Mouse (Mus musculus) 416B (cell line): Measurements from ENCODE around the gene Trp53i11.

Source experiments
- DNase-seq: peaks from one replicate; pipeline ENCODE4 v3.0.0; 2011; ENCODE audit warnings: low read depth

Trp53i11 gene

DNA sequence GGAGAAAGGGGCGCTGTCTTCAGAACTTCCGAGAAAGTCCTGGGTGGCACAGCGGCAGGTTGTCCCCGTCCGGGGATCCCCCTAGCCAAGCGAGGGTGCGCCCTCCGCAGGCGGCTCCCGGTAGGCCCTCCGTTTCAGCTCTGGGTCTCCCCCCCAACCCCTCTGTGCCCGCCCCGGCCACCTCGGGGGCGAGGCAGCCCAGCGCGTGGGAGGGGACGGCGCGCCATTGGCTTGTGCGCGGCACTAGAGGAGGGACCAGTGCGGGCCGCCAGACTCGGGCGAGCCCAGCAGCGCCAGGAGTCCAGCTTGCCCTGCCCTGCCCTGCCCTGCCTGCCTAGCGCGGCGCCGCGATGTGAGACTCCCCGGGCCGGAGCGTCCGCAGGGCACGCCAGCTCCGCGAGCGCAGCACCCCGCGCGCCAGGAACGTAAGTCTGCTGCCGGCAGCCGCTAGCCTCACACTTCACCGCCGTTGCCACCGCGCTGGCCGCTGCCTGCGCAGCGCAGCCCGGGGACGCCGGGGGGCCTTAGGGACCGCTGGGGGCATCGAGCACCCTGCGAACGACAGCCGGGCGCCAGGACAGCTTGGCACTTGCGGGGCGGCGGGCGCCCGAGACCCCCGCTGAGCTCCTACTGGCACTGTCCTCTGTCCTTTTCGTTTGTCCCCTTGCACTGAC, at the start of gene Trp53i11:
Trp53i11 (plus strand) TSS at position 226 of the 674 bp plus-strand sequence.
- DNase-seq, result no peak

DNA sequence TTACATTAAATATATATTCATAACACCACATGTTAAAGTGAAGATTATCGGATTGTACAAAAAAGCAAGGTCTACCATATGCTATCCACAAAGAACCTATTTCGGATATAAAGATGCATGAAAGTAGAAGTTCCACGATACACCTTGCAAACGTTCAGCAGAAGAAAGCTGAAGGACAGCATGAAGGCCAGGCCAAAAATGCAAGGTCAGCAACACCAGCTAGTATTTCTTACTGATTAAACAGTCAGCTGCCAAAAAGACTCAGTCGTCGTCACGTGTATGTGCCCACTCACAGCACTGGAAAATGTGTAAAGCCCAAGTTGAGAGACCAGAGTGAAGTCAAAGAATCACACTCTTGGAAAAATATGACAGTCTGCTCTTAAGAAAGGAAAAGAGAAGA, 47.9 kb upstream of the Trp53i11 start:
- DNase-seq, result no peak

DNA sequence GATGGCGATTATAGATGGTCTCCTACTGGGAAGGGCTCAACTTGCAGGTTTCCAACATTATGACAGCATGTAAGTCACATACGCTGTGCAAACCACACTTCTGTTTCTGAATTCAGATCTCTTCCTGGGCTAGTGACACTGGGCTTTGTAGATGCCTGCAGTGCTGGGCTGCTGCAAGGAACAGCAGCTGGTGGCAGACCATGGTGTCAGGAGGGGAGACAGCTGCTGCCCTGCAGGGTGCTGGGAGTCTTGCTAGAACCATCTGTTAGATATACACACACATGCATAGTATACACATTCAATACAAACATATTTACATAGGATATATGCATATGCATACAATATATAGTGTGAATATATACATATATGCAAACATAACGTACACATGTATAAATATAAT, 46.0 kb upstream of the Trp53i11 start:
- no peak for DNase-seq

DNA sequence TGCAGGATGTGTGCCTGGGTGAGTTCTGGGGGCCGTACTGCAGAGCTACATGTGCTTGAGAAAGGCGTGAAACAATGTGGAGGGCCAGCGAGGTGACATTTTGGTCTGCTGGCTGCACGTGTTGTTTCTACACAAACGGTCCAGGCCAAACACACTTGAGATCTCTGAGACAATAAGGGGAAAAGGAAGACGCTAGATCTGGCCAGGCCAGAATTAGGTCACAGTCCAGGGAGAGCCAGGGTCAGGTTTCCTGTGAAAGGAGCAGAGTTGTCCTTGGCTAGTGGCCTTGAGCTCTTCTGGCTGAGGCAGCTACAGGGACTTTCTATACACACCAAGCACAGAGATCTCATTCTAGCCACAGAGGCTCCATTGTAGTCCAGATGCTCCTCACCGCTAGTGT, 44.7 kb upstream of the Trp53i11 start:
- DNase-seq, result no peak

DNA sequence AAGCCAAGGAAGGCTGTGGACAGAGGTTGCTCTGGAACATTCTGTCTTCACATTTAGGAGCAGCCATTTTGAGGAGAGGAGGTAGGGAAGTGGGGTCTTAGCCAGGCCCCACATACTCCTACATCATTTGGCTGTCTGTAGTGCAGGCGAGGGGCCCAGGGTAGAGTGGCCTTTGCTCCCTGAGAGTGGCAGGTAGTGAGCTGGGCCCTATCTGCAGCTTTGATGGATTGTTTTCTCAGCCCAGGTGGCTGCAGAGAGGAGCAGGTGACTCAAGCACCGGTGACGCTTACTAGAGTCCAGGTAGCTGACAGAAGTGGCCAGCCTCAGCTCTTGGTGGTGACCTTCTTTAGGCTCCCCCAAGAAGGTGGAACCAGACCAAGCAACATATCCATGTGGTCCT, 43.2 kb upstream of the Trp53i11 start:
- no peak for DNase-seq

DNA sequence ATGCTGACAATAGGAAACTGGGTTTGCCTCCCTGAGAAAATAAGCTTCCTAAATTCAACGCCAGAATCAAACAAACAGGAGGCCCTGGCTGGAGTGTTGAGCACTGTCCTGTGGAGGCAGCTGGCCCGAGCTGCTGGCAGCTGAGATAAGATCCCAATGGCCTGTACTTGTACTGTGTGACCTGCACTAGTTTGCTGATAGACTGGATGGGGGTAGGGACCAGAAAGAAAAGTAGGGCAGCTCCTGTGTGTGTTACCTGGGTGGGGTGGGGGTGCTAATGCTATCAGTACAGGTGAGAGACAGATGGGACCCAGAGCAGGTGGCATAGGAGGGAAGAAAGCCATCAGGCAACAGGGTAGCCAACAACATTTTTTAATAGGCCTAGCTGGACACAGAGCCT, 37.3 kb upstream of the Trp53i11 start:
- DNase-seq, result no peak

DNA sequence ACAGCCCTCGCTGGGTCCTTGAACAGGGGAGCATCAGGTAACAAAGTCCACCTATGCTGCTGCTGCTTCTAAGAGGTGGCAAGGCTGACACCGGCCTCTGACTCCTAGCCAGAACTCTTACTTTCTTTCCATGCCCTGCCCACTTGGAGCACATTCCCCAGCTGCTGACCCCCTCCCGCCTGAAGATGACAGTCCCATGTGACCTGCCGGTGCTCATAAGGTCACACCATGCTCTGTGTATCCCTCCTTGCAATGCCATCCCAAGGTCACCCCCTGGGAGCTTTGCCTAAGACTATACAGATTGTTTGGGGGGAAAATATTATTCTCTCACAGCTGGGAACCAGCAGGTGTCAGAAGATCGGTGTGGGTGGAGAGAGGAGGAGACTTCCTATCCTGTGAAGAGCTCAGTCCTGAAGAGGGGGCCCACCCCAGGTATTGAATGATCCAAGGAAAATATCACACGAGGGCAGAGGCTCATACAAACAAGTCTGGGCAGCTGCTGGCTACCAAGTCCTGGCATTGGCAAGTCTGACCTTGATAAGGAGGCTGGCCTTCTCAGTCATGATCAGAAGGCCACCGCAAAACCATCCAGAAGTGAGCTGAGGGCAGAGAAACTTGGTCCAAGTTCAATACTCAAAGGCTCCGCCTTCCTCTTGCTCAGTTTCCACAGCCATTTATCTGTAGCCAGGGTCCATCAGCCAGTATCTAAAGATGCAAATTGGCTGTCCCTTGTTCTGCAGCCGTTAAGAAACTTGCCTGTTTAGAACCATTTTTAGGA, 36.5 kb upstream of the Trp53i11 start:
- DNase-seq, result no peak

DNA sequence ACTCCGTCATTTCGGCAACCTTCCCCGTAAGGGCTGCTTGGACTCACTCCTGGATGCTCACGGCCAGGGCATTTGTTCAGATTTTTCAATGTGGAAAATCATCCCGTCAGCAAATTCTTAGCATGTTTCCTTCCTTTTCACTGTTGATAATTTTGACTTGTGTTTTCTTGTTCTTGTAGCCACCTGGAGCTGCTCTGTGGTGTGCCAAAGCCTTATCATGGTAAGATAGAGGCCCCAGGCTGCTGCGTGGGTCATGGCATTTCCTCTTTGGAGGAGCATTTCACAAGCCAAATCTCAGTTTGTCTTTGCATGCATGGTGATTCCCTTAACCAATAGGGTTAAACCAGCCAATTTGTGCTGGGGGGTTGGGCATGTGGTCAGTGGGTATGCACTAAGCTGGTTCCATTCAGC, 35.2 kb upstream of the Trp53i11 start:
- peak; percentile 55 for DNase-seq

DNA sequence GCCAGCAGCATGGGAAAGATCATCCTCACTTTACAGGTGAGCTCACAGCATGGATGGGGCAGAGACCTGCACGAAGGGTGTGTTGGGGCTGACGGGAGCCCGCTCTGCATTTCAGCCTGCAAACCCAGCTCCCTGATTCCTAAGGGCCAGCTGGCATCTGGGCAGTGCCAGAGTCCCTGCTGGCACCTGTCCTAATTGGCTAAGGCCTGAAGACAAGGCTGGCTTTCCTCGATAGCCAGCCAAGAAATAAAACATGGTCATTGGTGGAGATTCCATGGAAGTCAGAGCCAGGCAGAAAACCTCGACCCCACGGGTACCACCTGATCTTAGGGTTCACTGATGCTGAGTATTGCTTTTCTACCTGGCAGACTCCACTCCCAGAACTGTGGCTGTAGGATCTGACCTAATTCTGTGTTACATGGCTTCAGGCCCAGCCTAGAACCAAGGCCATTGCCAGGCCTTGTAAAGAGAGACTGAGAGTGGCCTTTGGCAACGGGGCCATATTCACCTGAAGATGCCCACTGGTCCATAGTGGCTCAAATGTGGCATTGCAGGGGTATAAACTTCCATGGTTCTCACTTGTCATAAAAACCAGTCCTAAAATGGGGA, 34.4 kb upstream of the Trp53i11 start:
- no peak for DNase-seq

DNA sequence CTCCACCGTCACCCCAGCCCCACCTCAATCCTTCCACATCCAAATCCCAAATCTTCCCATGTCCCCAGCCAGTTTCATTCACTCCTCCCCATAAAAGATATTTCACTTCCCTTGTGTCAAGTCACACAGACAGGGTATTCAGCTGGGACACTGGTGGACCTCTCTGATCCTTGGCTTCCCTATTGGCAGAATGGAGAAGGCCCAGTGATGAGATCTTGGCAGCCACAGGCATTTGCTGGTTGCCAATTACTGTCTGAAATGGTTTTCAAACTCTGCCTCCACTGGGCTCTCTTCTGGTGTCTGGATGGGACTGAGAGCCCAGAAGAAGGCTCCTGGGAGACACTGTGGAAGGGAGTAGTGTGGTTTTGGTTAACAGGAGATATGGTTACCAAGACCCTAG, 33.5 kb upstream of the Trp53i11 start:
- DNase-seq, result no peak

DNA sequence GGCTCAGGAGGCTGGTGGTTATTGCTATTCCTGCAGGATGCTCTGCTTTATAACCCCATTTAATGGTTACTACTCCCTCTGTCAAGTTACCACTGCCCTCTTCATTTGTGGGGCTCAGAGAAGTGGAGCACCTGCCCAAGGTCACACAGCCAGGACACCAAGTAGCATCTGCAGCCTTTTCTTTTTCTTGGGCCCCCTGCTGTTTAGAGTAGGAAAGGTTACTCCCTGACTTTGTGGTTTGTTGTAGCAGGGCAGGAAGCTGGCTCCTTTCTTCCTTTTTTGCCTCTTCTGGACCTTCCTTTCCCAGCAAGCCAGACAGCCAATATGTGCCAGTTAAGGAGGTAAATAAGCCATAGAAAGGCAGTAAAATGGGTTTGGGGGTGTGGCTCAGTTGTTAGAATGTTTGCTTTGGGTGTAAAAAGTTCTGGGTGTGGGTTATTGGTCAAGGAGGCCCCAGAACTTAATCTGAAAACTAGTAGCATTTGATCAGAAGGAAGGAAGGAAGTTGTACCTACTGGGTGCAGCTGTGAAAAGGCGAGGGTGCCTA, 32.8 kb upstream of the Trp53i11 start:
- peak; percentile 17 for DNase-seq

DNA sequence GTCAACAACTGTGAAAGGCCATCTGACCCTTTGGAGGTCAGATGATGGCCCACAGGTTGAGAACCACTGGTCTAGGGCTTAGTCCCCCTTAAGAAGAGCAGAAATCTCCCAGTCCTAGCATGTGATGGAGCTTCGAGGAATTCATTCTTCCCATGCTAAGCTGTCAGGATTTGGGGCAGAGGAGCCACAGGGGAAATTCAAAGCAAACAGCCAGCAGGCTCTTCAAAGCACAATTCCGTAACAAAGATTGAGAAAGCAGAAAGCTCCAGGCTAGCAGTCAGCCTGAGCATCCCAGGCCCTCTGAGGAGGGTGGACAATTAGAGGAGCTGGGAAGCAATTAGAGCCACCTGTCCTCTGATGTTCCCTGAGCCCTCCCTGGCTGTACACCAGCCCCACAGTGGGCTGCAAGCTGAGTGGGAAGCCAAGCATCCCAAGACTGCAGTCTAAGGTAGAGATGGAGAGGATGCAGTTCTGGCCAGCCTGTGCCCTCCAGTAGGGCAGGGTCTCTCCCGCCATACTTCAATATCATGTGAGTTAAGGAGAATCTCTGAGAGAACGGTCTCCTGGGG, 26.8 kb upstream of the Trp53i11 start:
- no peak for DNase-seq

DNA sequence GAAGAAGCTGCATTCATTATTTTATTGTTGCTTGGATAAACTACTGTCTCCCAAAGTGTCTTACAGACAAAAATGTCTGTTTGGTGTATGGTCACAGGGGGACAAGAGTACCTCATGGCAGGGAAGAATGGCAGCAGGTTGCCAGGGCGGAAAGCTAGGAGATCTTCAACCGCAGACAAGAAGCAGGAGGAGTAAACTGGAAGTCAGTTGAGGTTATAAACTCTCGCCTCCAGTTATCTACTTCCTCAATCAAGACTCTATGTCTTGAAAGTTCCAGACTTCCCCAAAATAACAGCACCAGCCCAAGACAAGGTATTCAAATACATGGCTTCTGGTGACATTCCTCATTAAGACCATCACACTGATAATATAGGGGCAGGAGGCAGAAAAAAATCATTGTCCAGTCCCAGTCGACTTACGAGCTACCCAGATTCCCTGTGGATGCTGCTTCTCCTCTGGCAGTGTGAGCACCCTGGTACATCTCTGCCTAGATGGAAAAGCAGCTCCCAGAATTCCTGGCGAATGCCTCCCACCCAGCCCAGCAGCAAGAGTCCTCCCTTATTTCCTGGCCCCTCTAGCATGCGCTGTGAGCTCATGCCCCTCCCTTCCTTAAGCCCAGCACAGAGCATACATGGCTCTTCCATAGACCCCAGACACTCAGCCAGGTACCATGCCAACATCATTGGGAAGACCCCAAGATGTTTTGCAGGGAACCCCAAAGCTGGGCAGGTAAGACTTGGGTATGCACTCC, 25.3 kb upstream of the Trp53i11 start:
- peak; percentile 69 for DNase-seq

DNA sequence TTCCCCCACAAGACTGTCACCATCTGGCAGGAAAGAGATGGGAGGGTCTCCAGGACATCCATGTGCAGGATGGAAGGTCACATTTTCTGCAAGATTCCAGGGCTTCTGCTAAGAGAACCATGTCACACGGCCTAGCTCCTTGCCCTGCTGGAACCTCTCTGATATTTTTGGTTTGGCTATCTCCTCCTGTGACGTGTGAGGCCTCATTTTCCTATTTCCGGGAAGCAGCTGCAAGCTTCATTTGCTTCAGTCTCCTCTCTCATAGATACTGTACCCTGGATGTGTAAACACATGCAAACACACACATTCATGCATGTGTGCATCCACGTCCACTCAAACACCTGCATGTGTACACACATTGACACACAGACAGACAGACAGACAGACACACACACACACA, 24.6 kb upstream of the Trp53i11 start:
- no peak for DNase-seq

DNA sequence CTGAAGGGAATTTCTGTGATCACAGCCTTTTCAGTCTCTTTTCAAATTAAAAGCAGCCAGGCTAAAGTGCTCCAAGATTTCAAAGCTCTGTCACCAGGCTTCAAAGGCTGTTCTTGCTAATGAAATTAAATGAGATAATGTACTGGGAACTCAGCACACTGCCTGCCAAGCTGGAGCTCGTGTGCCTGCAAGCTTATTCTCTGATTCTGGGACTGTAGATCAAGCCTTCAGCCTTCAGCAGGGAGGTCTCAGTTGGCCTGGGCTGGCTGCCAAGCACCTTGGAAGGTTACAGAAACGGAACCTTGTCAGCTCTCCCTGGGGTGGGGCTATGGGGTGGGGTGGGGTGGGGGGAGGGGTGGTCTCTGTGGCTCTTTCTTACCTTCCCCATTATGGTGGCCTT, 24.0 kb upstream of the Trp53i11 start:
- peak; percentile 70 for DNase-seq

DNA sequence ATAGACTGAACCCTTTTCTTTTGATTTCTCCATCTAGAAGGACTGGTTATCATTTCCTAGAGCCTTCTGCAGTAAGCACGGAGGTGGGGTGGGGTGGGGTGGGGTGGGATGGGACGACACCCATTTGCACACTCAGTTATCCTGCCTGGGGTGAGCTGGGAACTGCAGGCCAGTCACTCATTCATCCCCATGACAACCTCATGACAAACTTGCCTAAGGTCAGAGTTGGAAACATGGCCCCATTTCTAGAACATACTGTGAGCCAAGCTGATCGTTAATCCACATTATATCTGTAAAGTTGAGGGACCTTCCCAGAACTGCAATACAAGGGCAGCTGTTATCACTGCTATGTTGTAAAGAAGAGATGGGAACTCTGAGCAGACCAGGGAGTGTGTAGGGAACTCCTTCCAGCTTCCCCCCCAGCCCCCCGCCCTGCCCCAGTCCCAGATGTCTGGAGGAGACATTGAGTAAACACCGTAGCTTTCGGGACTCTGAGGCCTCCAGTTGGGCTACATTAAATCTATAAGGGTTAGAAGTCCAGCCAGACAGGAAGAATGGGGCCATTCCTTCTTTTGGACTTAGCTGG, 23.5 kb upstream of the Trp53i11 start:
- no peak for DNase-seq

DNA sequence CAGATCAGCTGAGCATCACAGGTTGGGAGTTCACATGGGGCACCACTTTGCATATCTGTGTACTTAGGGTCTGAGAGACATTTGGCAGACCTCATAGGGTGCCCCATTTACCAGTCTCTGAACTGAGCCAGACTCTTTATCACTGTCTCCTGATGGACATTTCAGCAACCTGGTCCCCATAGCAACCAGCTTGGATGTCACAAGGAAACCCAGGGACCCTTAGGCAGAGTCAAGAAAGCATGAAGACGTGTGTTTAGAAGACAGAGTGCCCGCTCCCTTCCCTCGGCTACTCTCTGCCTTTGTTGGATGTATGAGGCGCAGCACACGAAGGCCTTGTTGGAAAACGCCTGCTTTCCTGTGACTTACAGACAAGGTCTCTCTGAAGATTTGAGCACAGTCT, 21.1 kb upstream of the Trp53i11 start:
- no peak for DNase-seq

DNA sequence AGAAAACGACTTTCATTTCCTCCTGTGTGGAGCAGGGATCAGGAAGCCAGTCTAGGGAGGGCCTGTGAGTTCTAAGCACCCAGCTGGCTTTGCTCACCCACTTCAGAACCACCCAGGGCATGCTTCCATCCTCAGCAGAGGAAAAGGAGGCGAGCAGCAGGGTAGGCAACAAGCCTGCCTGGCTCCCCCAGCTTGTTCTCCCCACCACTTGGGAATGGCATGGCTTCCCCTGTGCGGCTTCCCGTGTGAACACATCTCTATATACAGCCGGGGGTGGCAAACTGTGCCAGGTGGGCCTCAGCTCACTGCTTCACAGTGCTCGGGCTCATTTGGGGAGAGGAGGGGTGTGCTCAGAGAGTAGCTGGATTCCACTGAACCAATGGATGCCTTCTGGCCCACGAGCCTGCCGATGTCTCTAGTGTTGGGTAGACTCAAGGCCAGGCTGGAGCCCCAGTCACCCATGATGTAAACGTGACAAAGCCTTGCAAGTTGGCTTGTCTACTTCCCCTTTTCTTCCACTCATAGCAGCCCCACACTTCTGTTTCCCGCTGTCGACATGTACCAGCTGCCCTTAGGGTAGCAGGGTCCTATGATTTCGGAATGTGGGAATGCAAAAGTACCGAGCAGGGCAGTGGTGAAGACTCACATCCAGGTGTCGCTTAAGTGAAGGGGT, 20.5 kb upstream of the Trp53i11 start:
- peak; percentile 42 for DNase-seq

DNA sequence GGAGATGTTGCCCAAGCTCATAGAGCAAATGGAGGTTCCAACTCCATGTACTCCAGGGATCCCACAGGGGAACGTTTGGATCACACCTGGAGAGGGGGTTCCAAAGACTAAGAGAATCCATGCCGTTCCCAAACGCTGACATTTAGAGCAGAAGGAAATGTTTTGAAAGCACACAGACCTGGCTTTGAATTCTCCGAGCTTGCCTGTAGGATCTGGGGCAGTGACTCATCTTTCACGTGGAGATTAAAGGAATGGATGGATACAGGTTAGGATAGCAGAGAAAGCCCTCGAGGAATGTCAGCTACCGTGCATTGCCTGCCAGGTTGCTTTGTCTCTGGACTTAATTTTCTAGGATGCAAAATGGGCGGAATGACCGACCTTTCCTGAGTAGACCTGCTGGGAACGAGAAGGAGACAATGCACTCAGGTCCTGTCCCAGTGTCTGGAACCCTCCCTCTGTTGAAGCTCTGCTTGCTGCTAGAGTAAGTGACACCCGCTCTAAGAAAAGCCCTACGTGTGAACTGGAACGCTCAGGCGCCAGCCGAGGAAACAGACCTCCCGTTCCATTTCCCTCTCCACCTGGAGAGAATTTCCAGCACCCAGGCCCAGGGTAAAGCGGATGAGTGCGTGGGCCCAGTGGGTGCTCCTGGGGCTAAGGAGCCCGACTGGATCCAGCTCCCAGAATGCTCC, 17.0 kb upstream of the Trp53i11 start:
- DNase-seq, result no peak

DNA sequence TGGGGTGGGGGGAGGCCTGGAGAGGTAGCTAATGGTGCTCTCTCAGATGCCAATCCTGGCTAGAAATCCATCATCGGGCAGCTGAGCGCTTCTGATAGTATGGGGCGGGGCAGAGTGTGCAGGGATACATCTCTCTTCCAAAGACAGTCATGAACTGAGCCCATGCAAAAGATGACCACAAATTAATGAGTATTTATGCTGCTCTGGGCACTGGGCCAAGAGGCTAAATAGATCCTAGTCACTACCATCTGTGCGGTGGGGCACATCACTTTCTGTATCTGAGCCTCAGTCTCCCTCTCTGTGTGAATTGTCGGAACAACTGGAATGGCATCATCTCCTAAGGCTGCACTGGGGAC, 16.5 kb upstream of the Trp53i11 start:
- DNase-seq, result no peak

DNA sequence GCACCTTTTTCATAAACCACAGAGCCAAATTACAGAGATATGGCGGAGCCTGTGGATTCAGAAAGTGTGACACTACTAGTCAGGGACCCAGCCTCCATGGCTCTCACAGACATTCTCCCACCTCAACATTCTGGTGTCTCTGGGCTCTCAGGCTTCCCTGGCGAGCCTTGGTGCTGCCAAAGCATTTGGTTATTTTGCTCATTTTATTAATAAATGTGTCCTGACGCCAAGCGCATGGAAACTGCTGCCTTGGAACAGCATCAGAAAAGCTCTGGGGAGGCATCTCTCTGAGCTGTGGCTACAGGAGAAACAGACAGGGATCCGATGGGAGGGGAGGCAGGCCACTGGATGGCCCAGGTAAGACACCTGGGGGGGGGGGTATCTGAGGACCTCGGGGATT, 15.4 kb upstream of the Trp53i11 start:
- no peak for DNase-seq
